Mouse (Mus musculus) frontal cortex, postnatal 14 days (tissue): ENCODE data around the gene Taz.

Experiments
- DNase-seq, 2 experiments: peaks; one replicate each; pipeline ENCODE4 v3.0.0; 2022; ENCODE audit warnings: low spot score in 2 of 2

Gene Taz

GRCm38 (mm10) chrX:74281732-74282394 is at the start of gene Taz, which contains the start of gene Dnase1l1:
Taz (plus strand) TSS chrX:74281912.
Dnase1l1 (minus strand) TSS chrX:74282337.
- DNase-seq: peak in 1 of 2 experiments; percentile 18

GRCm38 (mm10) chrX:74233196-74233595 is 48.5 kb upstream of the Taz start:
- DNase-seq: no peak

DNA sequence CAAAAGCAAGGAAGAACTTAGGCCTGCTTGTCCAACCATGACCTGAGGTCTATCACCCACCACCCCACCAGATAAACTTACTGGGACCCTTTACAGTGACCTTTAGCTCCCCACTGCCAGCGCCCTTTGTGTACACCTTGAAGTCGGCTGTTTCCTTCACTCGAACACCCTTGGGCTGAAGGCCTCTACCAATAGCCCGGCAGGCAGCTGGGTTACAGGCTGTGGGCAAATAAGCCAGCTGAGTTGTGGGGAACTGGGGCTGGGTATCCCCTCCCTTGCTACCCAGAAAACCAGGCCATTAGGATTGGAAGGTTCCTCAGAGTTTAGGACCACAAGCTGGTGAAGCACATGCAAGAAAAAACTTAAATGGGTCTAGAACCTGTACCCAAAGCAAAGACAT is 41.4 kb upstream of the Taz start:
- DNase-seq: no peak

DNA sequence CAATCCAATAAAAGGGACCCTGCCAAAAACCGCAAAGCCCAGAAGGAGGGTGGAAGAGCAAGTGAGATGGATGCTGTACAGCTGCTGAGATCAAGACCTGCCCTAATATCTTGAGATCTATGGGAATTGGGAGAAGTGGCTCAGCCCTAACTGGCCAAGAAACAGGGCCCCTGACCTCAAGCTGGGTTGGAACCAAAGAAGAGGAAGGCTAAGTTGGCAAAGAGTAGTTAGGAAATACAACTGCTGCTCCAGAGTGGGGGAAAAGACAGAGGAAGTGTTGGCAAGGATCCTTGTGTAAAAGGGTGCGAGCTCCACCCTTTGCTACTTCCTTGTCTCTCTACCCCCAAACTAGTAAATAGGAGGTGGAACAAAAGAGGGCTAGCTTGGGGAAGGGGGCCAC is 38.3 kb upstream of the Taz start:
- DNase-seq: no peak

DNA sequence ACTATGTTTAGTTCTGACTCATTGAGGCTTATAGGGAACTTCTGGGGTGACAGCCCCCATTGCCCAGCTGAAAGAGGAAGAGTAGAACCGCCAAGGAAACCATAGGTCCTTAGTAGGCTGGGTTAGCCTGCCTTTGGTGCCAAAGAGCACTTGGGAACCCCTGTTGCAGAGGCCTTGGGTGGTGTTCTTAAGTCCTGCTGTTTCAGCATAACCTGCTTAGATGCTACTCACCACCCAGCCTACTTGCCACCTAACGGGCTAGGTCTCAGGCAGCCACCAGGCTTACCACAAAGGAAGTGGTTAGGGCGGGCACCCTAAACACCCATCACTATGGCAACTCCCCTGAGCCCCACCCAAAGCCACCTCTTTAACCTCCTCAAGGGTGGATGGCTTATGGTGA is 37.9 kb upstream of the Taz start:
- DNase-seq: no peak

- DNase-seq: no peak
Measured at GRCm38 (mm10) chrX:74244614-74245083, 37.1 kb upstream of the Taz start.

GRCm38 (mm10) chrX:74245107-74245506 is 36.6 kb upstream of the Taz start:
- DNase-seq: no peak

DNA sequence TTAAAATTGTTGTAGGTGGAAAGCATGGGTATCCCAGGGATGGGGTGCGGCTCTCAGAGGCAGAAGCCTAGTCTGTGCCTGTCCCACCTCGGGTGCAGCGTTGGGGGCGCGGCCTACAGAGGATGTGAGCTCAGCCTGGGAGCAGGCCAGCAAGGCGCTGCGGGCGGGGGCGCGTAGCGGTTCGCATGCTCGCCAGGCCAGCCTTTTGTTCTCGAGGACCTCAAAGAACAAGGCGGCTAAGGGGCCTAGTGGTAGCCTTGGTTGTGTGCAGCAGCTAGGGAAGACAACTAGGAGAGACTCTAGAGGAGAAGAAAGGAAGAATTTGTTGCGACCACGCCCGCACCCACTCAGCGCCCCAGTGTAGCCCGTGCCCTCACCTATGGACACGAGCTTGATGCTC is 36.0 kb upstream of the Taz start:
- peak; percentile 49 to 59 for DNase-seq

DNA sequence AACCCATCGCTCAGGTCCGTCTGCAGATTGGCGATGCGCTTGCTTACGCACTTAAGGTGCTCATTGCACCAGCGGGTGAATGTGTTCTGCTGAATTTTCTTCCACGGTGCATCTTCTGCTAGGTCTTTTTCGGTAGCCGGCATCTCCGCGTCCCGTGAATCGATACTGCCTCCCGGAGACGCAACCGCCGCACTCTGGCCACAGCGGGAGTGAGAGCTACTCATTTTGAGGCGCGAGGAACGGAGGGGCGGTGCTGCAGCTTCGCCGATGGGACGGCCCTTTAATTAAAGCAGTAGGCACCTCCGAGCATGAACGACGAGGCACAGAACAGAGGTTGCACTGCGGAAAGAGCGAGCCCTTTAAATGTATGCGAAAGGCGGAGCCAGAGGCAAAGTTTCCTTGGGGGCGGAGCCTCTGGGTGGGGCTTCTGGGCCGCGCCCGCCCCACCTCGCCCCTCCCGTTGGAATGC is 35.5 kb upstream of the Taz start:
- DNase-seq: peak; percentile 73 to 86

- no peak for DNase-seq
Measured at GRCm38 (mm10) chrX:74246693-74247092, 35.0 kb upstream of the Taz start.

- no peak for DNase-seq
Measured at GRCm38 (mm10) chrX:74248651-74249050, 33.1 kb upstream of the Taz start.

DNA sequence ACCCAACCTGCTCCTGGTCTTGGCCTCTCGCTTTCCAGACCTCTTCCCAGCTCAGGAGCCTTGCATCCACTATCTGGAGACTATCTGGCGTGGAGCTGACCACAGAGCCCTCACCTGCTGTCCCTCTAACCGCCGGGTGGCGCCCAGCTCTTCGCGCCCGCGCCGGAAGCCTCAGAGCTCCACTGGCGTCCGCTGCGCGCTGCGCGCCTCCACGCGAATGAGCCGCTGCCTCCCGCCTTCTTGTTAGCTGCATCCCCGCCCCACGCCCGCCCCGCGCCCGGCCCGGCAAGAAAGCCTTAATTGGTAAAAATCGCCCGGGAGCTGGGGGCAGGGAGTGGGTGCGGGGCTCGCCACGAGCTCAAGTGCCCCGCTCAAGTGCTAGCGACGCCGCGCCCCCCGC is 32.1 kb upstream of the Taz start, which contains the start of gene Flna:
Flna (minus strand) TSS at position 206 of the 400 bp plus-strand sequence.
- peak in 1 of 2 experiments; percentile 28 for DNase-seq

GRCm38 (mm10) chrX:74254153-74254887 is 27.4 kb upstream of the Taz start, which contains the start of gene Emd:
Emd (plus strand) TSS chrX:74254687.
- peak; percentile 80 to 85 for DNase-seq

DNA sequence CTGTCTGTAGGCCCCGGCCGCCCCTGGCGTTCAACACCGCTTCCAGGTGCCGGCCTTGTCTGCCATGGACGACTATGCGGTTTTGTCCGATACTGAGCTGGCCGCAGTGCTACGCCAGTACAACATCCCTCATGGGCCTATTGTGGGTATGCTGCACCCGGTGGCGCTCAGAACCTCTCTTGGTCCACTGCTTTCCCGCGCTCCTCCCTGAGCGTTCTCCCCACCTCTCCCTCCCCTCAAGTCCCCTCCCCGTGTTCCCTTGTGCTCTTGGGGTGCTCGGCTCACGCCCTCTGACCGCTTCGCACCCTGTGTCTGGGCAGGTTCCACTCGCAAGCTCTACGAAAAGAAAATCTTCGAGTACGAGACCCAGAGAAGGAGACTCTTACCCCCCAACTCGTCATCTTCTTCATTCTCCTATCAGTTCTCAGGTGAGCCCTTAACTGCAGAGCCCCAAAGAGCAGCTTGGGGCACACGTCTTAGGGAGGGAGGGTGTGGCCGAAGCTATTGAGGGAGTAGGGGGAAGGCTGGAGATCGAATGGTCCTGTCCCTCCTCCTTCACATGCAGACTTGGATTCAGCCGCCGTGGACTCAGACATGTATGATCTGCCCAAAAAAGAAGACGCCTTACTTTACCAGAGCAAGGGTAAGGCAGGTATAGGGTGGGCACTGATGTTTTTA is 26.7 kb upstream of the Taz start:
- DNase-seq: no peak

DNA sequence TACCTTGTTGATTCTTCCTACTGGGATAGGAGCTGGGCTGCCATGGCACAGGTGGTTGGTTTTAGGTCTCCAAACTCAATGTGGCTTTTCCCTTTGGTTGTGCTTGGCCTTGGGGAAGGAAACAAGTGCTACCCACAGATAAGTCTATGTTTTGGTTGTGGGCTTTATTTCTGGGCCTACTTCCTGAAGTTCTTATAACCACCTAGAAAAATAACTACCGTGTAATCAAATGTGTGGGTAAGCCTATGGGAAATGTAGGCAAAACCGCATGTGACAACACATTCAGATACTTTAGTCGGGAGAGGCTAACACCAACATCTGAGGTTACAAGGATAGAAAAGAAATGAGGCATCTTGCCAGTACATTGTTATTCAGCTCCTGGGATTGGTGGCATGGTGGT is 24.0 kb upstream of the Taz start:
- DNase-seq: no peak

- no peak for DNase-seq
Measured at GRCm38 (mm10) chrX:74269736-74270061, 12.0 kb upstream of the Taz start.

DNA sequence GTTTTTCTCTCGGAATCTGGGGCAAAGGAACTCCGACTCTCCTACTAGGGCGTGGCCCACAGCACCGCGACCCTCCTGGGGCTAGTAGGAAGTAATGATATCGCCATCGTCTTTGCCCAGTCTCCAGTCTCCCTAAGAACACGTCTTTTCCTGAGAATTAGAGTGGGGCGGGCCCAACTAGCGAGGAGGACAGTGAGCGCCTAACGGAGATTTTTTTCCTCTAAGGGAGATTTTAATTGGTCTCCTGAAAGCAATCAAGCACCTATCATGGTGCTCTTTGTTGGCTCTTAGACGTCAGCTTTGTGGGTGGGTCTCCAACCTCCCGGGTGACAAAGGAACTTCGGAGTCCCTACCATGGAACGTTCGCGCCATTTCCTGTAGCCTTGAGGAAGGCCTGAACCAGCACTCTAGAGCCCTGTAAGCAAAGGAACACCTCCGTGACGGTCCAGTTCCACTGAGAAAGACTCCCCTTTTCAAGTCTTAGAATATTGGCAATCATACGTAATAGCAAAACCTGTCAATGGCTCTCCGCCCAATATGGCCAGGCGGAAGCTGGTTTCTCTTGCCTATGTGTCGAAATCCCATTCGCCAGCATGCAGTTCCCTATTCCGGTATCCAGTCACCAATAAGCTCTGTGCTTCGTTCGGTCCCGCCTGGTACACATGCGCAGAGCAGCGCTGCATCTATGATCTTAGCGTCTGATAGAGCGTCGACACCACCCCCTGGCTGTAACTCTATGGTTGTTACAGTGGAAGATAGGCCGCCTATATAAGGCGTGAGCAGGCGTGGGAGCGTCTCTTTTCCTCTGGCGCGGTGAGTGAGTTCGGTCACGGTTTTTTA is 11.4 kb upstream of the Taz start, which contains the start of gene Rpl10:
Rpl10 (plus strand) TSS at position 751 of the 840 bp plus-strand sequence.
- peak; percentile 79 to 93 for DNase-seq

GRCm38 (mm10) chrX:74270902-74271551 is 10.7 kb upstream of the Taz start:
- DNase-seq: no peak

GRCm38 (mm10) chrX:74273422-74274322 is 8.0 kb upstream of the Taz start:
- DNase-seq: no peak

- no peak for DNase-seq
Measured at GRCm38 (mm10) chrX:74277916-74278315, 3.8 kb upstream of the Taz start.
